In the genomic region with DNA sequence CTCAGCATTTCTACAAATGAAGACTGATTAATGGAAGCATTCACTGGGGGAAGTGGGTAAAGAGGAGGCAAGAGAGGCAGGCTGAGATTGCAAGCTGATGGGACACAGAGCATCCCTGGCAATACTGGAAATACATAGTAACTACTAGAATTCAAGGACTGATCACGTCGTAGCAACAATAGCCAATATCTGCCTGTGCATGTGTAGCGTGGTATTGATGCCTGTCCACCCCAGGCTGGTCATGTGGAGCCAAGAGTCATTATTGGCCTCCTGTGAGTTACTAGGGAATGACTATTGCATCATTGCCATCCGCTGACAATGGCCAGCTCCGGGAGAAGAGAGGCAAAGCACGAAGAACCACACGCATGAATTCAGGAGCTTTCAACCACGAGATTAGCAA, we compare ENCODE assay signal across 17 mouse cellular contexts.
"Had no signal": no experiment of that assay in that cellular context is flagged by ENCODE, and none has a peak within 500 bp of the region (broad histone marks: within the 10 kb centered on the region; RNA-seq: fewer than 3 reads in every experiment).

No protein-coding gene starts in this region.

- H3K9ac ChIP-seq: kidney, embryonic 15.5 days; liver, embryonic 13.5 days; midbrain, embryonic 13.5 days; stomach, embryonic 15.5 days had no signal

- H3K4me2 ChIP-seq: kidney, embryonic 15.5 days; liver, embryonic 13.5 days; midbrain, embryonic 13.5 days; stomach, embryonic 15.5 days had no signal

- H3K27me3 ChIP-seq: kidney, embryonic 15.5 days; liver, embryonic 13.5 days; midbrain, embryonic 13.5 days; stomach, embryonic 15.5 days had no signal

- H3K27ac ChIP-seq: kidney, embryonic 15.5 days; left cerebral cortex, adult 2 months; liver, embryonic 13.5 days; midbrain, embryonic 13.5 days; stomach, embryonic 15.5 days had no signal

- H3K4me3 ChIP-seq: kidney, embryonic 15.5 days; left cerebral cortex, adult 2 months; liver, embryonic 13.5 days; midbrain, embryonic 13.5 days; stomach, embryonic 15.5 days had no signal

- DNase-seq: kidney, adult 11 months; kidney, adult 8-10 months; kidney, postnatal 10 days; kidney, postnatal 36 days; layer of hippocampus, postnatal 36 days; liver, embryonic 13.5 days; lung, adult 2 months; lung, postnatal 14 days; lung, postnatal 4 days; retina, postnatal 1 day; right cerebral cortex, postnatal 25 days; spleen, adult 18-20 months; thymus, postnatal 25 days had no signal

- H3K9me3 ChIP-seq: kidney, embryonic 15.5 days; liver, embryonic 13.5 days; midbrain, embryonic 13.5 days; stomach, embryonic 15.5 days had no signal

- H3K4me1 ChIP-seq: kidney, embryonic 15.5 days; liver, embryonic 13.5 days; midbrain, embryonic 13.5 days; stomach, embryonic 15.5 days had no signal

- ATAC-seq: midbrain, embryonic 13.5 days had no signal

- H3K36me3 ChIP-seq: kidney, embryonic 15.5 days; liver, embryonic 13.5 days; midbrain, embryonic 13.5 days; stomach, embryonic 15.5 days had no signal
